Mouse (Mus musculus): ENCODE measurements at regions not wholly inside any gene's neighbourhood (a gene's known extent, or its start where the extent isn't known, plus 50 kb on each side); places are given as distances from the start of the nearest gene placed in this dataset.

GRCm38 (mm10) chr10:16552861-16553635, 1170.0 kb upstream of the Cited2 start:
- 0 out of 2 replicates have a peak overlapping the region, but pooled peaks have one; percentile 13 for H3K27ac ChIP-seq (replicated peaks; ENCODE audit: low read depth, low read length)

DNA sequence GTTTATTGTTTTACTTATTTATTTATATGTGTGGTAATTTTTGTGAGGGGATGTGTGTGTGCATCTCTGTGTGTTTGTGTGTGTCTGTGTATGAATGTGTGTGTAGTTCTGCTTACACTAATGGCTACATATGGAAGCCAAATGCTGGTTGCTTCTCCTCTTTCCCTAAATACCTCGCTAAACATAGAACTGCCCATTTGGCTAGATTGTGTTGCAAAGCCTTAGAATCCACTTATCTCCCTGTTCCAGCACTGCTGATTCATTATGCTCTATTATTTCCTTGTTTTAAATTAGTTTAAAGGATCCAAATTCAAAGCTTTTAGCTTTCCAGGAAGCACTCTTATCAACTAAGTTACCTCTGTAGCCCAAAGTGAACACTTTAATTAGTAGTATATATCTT, 1148.5 kb upstream of the Cited2 start:
- no peak overlapping the region for H3K4me2 ChIP-seq (replicated peaks; ENCODE audit: low read depth, low read length, severe bottlenecking)
- WGBS, result 69% methylated on average over 1 of the region's 1 CpGs
- H3K9me3 ChIP-seq (ENCODE audit: control insufficient read depth, low read length), result no peaks in the 10 kb centered on the region
- H3K4me3 ChIP-seq (replicated peaks; ENCODE audit: low read length), result no peak overlapping the region
- H3K4me1 ChIP-seq (ENCODE audit: control insufficient read depth, insufficient read depth, low read length), result no peaks in the 10 kb centered on the region
- H3K9ac ChIP-seq (ENCODE audit: low read depth, low read length, severe bottlenecking), result no peak overlapping the region
- H3K27me3 ChIP-seq (ENCODE audit: control insufficient read depth, insufficient read depth, low read length), result no peaks in the 10 kb centered on the region
- no peak for DNase-seq (ENCODE audit: low spot score)
- H3K36me3 ChIP-seq (ENCODE audit: control insufficient read depth, insufficient read depth, low read length), result no peaks in the 10 kb centered on the region
- H3K27ac ChIP-seq (replicated peaks; ENCODE audit: low read depth, low read length), result no peak overlapping the region
- ATAC-seq (ENCODE audit: low FRiP score, low read depth), result no peak
- TF ChIP-seq POLR2A (IDR thresholded peaks at IDR 0.05; ENCODE audit: borderline replicate concordance, extremely low read depth, insufficient read depth, insufficient read length), result no peak

More at GRCm38 (mm10) chr10:16552861-16553635, 1170.0 kb upstream of the Cited2 start:
- H3K4me1 ChIP-seq (ENCODE audit: control insufficient read depth, insufficient read depth, low read length), result no peaks in the 10 kb centered on the region
- peak; percentile 85 for DNase-seq (ENCODE audit: low spot score)
- TF ChIP-seq POLR2A (IDR thresholded peaks at IDR 0.05; ENCODE audit: borderline replicate concordance, extremely low read depth, insufficient read depth, insufficient read length), result no peak
- no peak overlapping the region for H3K4me2 ChIP-seq (replicated peaks; ENCODE audit: low read depth, low read length, severe bottlenecking)
- H3K4me3 ChIP-seq (replicated peaks; ENCODE audit: low read length), result no peak overlapping the region
- H3K9ac ChIP-seq (ENCODE audit: low read depth, low read length, severe bottlenecking), result no peak overlapping the region
- H3K9me3 ChIP-seq (ENCODE audit: control insufficient read depth, low read length), result no peaks in the 10 kb centered on the region
- 40% methylated on average over 3 of the region's 3 CpGs for WGBS
- no peaks in the 10 kb centered on the region for H3K27me3 ChIP-seq (ENCODE audit: control insufficient read depth, insufficient read depth, low read length)
- peak; percentile 70 for ATAC-seq (ENCODE audit: low FRiP score, low read depth)
- H3K36me3 ChIP-seq (ENCODE audit: control insufficient read depth, insufficient read depth, low read length), result no peaks in the 10 kb centered on the region

GRCm38 (mm10) chr10:16578554-16579078, 1144.4 kb upstream of the Cited2 start:
- ATAC-seq (ENCODE audit: low FRiP score, low read depth), result no peak
- no peak overlapping the region for H3K4me3 ChIP-seq (replicated peaks; ENCODE audit: low read length)
- no peaks in the 10 kb centered on the region for H3K27me3 ChIP-seq (ENCODE audit: control insufficient read depth, insufficient read depth, low read length)
- H3K4me2 ChIP-seq (replicated peaks; ENCODE audit: low read depth, low read length, severe bottlenecking), result no peak overlapping the region
- no peak overlapping the region for H3K9ac ChIP-seq (ENCODE audit: low read depth, low read length, severe bottlenecking)
- H3K36me3 ChIP-seq (ENCODE audit: control insufficient read depth, insufficient read depth, low read length), result no peaks in the 10 kb centered on the region
- no peaks in the 10 kb centered on the region for H3K9me3 ChIP-seq (ENCODE audit: control insufficient read depth, low read length)
- 80% methylated on average over 4 of the region's 4 CpGs for WGBS
- no peaks in the 10 kb centered on the region for H3K4me1 ChIP-seq (ENCODE audit: control insufficient read depth, insufficient read depth, low read length)
- TF ChIP-seq POLR2A (IDR thresholded peaks at IDR 0.05; ENCODE audit: borderline replicate concordance, extremely low read depth, insufficient read depth, insufficient read length), result no peak
- DNase-seq (ENCODE audit: low spot score), result no peak
- no peak overlapping the region for H3K27ac ChIP-seq (replicated peaks; ENCODE audit: low read depth, low read length)

- no peak overlapping the region for H3K9ac ChIP-seq (ENCODE audit: low read depth, low read length, severe bottlenecking)
- no peak overlapping the region for H3K4me3 ChIP-seq (replicated peaks; ENCODE audit: low read length)
- WGBS, result 89% methylated on average over 3 of the region's 3 CpGs
- no peaks in the 10 kb centered on the region for H3K4me1 ChIP-seq (ENCODE audit: control insufficient read depth, insufficient read depth, low read length)
- DNase-seq (ENCODE audit: low spot score) (no peak), ATAC-seq (ENCODE audit: low FRiP score, low read depth) (no peak)
- no peaks in the 10 kb centered on the region for H3K36me3 ChIP-seq (ENCODE audit: control insufficient read depth, insufficient read depth, low read length)
- no peak for TF ChIP-seq POLR2A (IDR thresholded peaks at IDR 0.05; ENCODE audit: borderline replicate concordance, extremely low read depth, insufficient read depth, insufficient read length)
- H3K9me3 ChIP-seq (ENCODE audit: control insufficient read depth, low read length), result no peaks in the 10 kb centered on the region
- no peak overlapping the region for H3K27ac ChIP-seq (replicated peaks; ENCODE audit: low read depth, low read length)
- H3K4me2 ChIP-seq (replicated peaks; ENCODE audit: low read depth, low read length, severe bottlenecking), result no peak overlapping the region
- H3K27me3 ChIP-seq (ENCODE audit: control insufficient read depth, insufficient read depth, low read length), result no peaks in the 10 kb centered on the region
Observed at GRCm38 (mm10) chr10:16580200-16580599, 1142.8 kb upstream of the Cited2 start.

- 59% methylated on average over 2 of the region's 2 CpGs for WGBS
- no peak for ATAC-seq (ENCODE audit: low FRiP score, low read depth)
- H3K4me3 ChIP-seq (replicated peaks; ENCODE audit: low read length), result no peak overlapping the region
- no peak overlapping the region for H3K4me2 ChIP-seq (replicated peaks; ENCODE audit: low read depth, low read length, severe bottlenecking)
- H3K27ac ChIP-seq (replicated peaks; ENCODE audit: low read depth, low read length), result no peak overlapping the region
- H3K4me1 ChIP-seq (ENCODE audit: control insufficient read depth, insufficient read depth, low read length), result 0 out of 2 replicates have a peak, but pooled peaks cover 2% of the 10 kb centered on the region
- no peaks in the 10 kb centered on the region for H3K36me3 ChIP-seq (ENCODE audit: control insufficient read depth, insufficient read depth, low read length)
- no peaks in the 10 kb centered on the region for H3K9me3 ChIP-seq (ENCODE audit: control insufficient read depth, low read length)
- no peak for TF ChIP-seq POLR2A (IDR thresholded peaks at IDR 0.05; ENCODE audit: borderline replicate concordance, extremely low read depth, insufficient read depth, insufficient read length)
- no peak overlapping the region for H3K9ac ChIP-seq (ENCODE audit: low read depth, low read length, severe bottlenecking)
- DNase-seq (ENCODE audit: low spot score), result no peak
- H3K27me3 ChIP-seq (ENCODE audit: control insufficient read depth, insufficient read depth, low read length), result no peaks in the 10 kb centered on the region
Observed at GRCm38 (mm10) chr10:16588833-16589232, 1134.2 kb upstream of the Cited2 start.

Data from limb, embryonic 14.5 days (tissue).